Mouse (Mus musculus): ENCODE results near the gene Cpeb3. TPM values are rescaled to one million over a fixed set of nuclear protein-coding genes. Genes with fewer than 3 reads are reported as not detected.

The Cpeb3 gene
- polyA plus RNA-seq, 1 experiment: 10.1 TPM

GRCm38 (mm10) chr19:37022146-37022545, 186.3 kb downstream of the Cpeb3 start:
- H3K4me1 ChIP-seq (ENCODE audit: control insufficient read depth): peaks cover 14% of the 10 kb centered on the region
- H3K36me3 ChIP-seq (ENCODE audit: control insufficient read depth): peaks cover 13% of the 10 kb centered on the region
- no peaks in the 10 kb centered on the region; the same call in 1 of the 2 replicates for H3K9me3 ChIP-seq (ENCODE audit: control insufficient read depth, low read length)
- H3K27me3 ChIP-seq (ENCODE audit: control insufficient read depth): no peaks in the 10 kb centered on the region
- H3K4me3 ChIP-seq (replicated peaks): no peak overlapping the region
- no peak for TF ChIP-seq GATA1 (IDR thresholded peaks at IDR 0.05; ENCODE audit: low read length)
- no peak for TF ChIP-seq TAL1 (IDR thresholded peaks at IDR 0.05; ENCODE audit: low read length)

- Histone ChIP-seq H3K27me3 (ENCODE audit: control insufficient read depth) (no peaks in the 10 kb centered on the region), H3K4me1 (ENCODE audit: control insufficient read depth) (peaks cover 14% of the 10 kb centered on the region), H3K36me3 (ENCODE audit: control insufficient read depth) (peaks cover 13% of the 10 kb centered on the region), H3K9me3 (ENCODE audit: control insufficient read depth, low read length) (no peaks in the 10 kb centered on the region; the same call in 1 of the 2 replicates), H3K4me3 (replicated peaks) (no peak overlapping the region)
- TF ChIP-seq TAL1 (IDR thresholded peaks at IDR 0.05; ENCODE audit: low read length) (no peak), GATA1 (IDR thresholded peaks at IDR 0.05; ENCODE audit: low read length) (no peak)
These were observed 187.4 kb downstream of the Cpeb3 start for GRCm38 (mm10) chr19:37020951-37021350.

- Histone ChIP-seq H3K4me1 (ENCODE audit: control insufficient read depth) (peaks cover 14% of the 10 kb centered on the region), H3K27me3 (ENCODE audit: control insufficient read depth) (no peaks in the 10 kb centered on the region)
These were observed 187.9 kb downstream of the Cpeb3 start for GRCm38 (mm10) chr19:37020531-37020930.

GRCm38 (mm10) chr19:37018931-37019330, 189.5 kb downstream of the Cpeb3 start:
- H3K36me3 ChIP-seq (ENCODE audit: control insufficient read depth): peaks cover 13% of the 10 kb centered on the region
- H3K4me3 ChIP-seq (replicated peaks): peak overlapping the region; percentile 66
- H3K27me3 ChIP-seq (ENCODE audit: control insufficient read depth): no peaks in the 10 kb centered on the region
- no peaks in the 10 kb centered on the region; the same call in 1 of the 2 replicates for H3K9me3 ChIP-seq (ENCODE audit: control insufficient read depth, low read length)
- TF ChIP-seq TAL1 (IDR thresholded peaks at IDR 0.05; ENCODE audit: low read length): no peak
- no peak for TF ChIP-seq GATA1 (IDR thresholded peaks at IDR 0.05; ENCODE audit: low read length)
- peaks cover 14% of the 10 kb centered on the region for H3K4me1 ChIP-seq (ENCODE audit: control insufficient read depth)

More at GRCm38 (mm10) chr19:37020531-37020930, 187.9 kb downstream of the Cpeb3 start:
- Histone ChIP-seq H3K4me3 (replicated peaks) (no peak overlapping the region), H3K9me3 (ENCODE audit: control insufficient read depth, low read length) (no peaks in the 10 kb centered on the region; the same call in 1 of the 2 replicates), H3K36me3 (ENCODE audit: control insufficient read depth) (peaks cover 13% of the 10 kb centered on the region)
- TF ChIP-seq GATA1 (IDR thresholded peaks at IDR 0.05; ENCODE audit: low read length) (no peak), TAL1 (IDR thresholded peaks at IDR 0.05; ENCODE audit: low read length) (no peak)

GRCm38 (mm10) chr19:37018411-37018810, 190.0 kb downstream of the Cpeb3 start:
- Histone ChIP-seq H3K9me3 (ENCODE audit: control insufficient read depth, low read length) (no peaks in the 10 kb centered on the region; the same call in 1 of the 2 replicates), H3K36me3 (ENCODE audit: control insufficient read depth) (peaks cover 19% of the 10 kb centered on the region), H3K27me3 (ENCODE audit: control insufficient read depth) (no peaks in the 10 kb centered on the region), H3K4me1 (ENCODE audit: control insufficient read depth) (peaks cover 14% of the 10 kb centered on the region), H3K4me3 (replicated peaks) (peak overlapping the region; percentile 66)
- TF ChIP-seq TAL1 (IDR thresholded peaks at IDR 0.05; ENCODE audit: low read length) (no peak), GATA1 (IDR thresholded peaks at IDR 0.05; ENCODE audit: low read length) (no peak)

GRCm38 (mm10) chr19:37016890-37017289, 191.5 kb downstream of the Cpeb3 start:
- H3K36me3 ChIP-seq (ENCODE audit: control insufficient read depth): peaks cover 32% of the 10 kb centered on the region
- TF ChIP-seq TAL1 (IDR thresholded peaks at IDR 0.05; ENCODE audit: low read length): no peak
- TF ChIP-seq GATA1 (IDR thresholded peaks at IDR 0.05; ENCODE audit: low read length): no peak
- no peaks in the 10 kb centered on the region for H3K9me3 ChIP-seq (ENCODE audit: control insufficient read depth, low read length)
- H3K4me1 ChIP-seq (ENCODE audit: control insufficient read depth): peaks cover 14% of the 10 kb centered on the region
- no peak overlapping the region for H3K4me3 ChIP-seq (replicated peaks)
- H3K27me3 ChIP-seq (ENCODE audit: control insufficient read depth): no peaks in the 10 kb centered on the region

GRCm38 (mm10) chr19:37014173-37014939, 194.0 kb downstream of the Cpeb3 start:
- Histone ChIP-seq H3K4me1 (ENCODE audit: control insufficient read depth) (peaks cover 21% of the 10 kb centered on the region), H3K36me3 (ENCODE audit: control insufficient read depth) (peaks cover 56% of the 10 kb centered on the region), H3K27me3 (ENCODE audit: control insufficient read depth) (no peaks in the 10 kb centered on the region), H3K9me3 (ENCODE audit: control insufficient read depth, low read length) (no peaks in the 10 kb centered on the region), H3K4me3 (replicated peaks) (no peak overlapping the region)
- no peak for TF ChIP-seq GATA1 (IDR thresholded peaks at IDR 0.05; ENCODE audit: low read length)

GRCm38 (mm10) chr19:37013461-37013860, 194.9 kb downstream of the Cpeb3 start:
- H3K4me1 ChIP-seq (ENCODE audit: control insufficient read depth): peaks cover 21% of the 10 kb centered on the region
- peaks cover 65% of the 10 kb centered on the region for H3K36me3 ChIP-seq (ENCODE audit: control insufficient read depth)
- no peaks in the 10 kb centered on the region for H3K9me3 ChIP-seq (ENCODE audit: control insufficient read depth, low read length)
- no peak for TF ChIP-seq GATA1 (IDR thresholded peaks at IDR 0.05; ENCODE audit: low read length)
- no peak for TF ChIP-seq TAL1 (IDR thresholded peaks at IDR 0.05; ENCODE audit: low read length)
- H3K27me3 ChIP-seq (ENCODE audit: control insufficient read depth): no peaks in the 10 kb centered on the region
- H3K4me3 ChIP-seq (replicated peaks): no peak overlapping the region

GRCm38 (mm10) chr19:37009878-37010281, 198.5 kb downstream of the Cpeb3 start:
- Histone ChIP-seq H3K9me3 (ENCODE audit: control insufficient read depth, low read length) (no peaks in the 10 kb centered on the region), H3K27me3 (ENCODE audit: control insufficient read depth) (no peaks in the 10 kb centered on the region), H3K36me3 (ENCODE audit: control insufficient read depth) (peaks cover 98% of the 10 kb centered on the region), H3K4me3 (replicated peaks) (no peak overlapping the region), H3K4me1 (ENCODE audit: control insufficient read depth) (peaks cover 15% of the 10 kb centered on the region)
- TF ChIP-seq TAL1 (IDR thresholded peaks at IDR 0.05; ENCODE audit: low read length) (no peak), GATA1 (IDR thresholded peaks at IDR 0.05; ENCODE audit: low read length) (no peak)
